Mouse (Mus musculus): ENCODE results near the gene Rnls.
A peak's percentile ranks its signal among the peaks of the same experiment; 100 is the strongest.

The Rnls gene

GRCm38 (mm10) chr19:33201181-33201580 lies 190.9 kb downstream of the Rnls start:
- no peak for DNase-seq (ENCODE audit: low read depth, low spot score)

GRCm38 (mm10) chr19:33192064-33192463 lies 200.0 kb downstream of the Rnls start:
- DNase-seq (ENCODE audit: low read depth, low spot score), result no peak

- no peak for DNase-seq (ENCODE audit: low read depth, low spot score)
These were observed 203.3 kb downstream of the Rnls start for GRCm38 (mm10) chr19:33188766-33189165.

GRCm38 (mm10) chr19:33179595-33179994 lies 212.5 kb downstream of the Rnls start:
- no peak for DNase-seq (ENCODE audit: low read depth, low spot score)

- no peak for DNase-seq (ENCODE audit: low read depth, low spot score)
These were observed 213.2 kb downstream of the Rnls start for GRCm38 (mm10) chr19:33178866-33179265.

GRCm38 (mm10) chr19:33178367-33178766 lies 213.7 kb downstream of the Rnls start:
- no peak for DNase-seq (ENCODE audit: low read depth, low spot score)

- no peak for DNase-seq (ENCODE audit: low read depth, low spot score)
These were observed 218.1 kb downstream of the Rnls start for GRCm38 (mm10) chr19:33173991-33174390.

- DNase-seq (ENCODE audit: low read depth, low spot score), result no peak
These were observed 222.2 kb downstream of the Rnls start for GRCm38 (mm10) chr19:33169881-33170280.

GRCm38 (mm10) chr19:33167528-33168264 lies 224.4 kb downstream of the Rnls start:
- no peak for DNase-seq (ENCODE audit: low read depth, low spot score)

- DNase-seq (ENCODE audit: low read depth, low spot score), result no peak
These were observed 227.3 kb downstream of the Rnls start for GRCm38 (mm10) chr19:33164801-33165200.

GRCm38 (mm10) chr19:33161903-33162302 lies 230.2 kb downstream of the Rnls start:
- no peak for DNase-seq (ENCODE audit: low read depth, low spot score)

- no peak for DNase-seq (ENCODE audit: low read depth, low spot score)
These were observed 232.2 kb downstream of the Rnls start for GRCm38 (mm10) chr19:33159897-33160296.

- DNase-seq (ENCODE audit: low read depth, low spot score), result no peak
These were observed 232.9 kb downstream of the Rnls start for GRCm38 (mm10) chr19:33159192-33159591.

- DNase-seq (ENCODE audit: low read depth, low spot score), result no peak
These were observed 233.9 kb downstream of the Rnls start for GRCm38 (mm10) chr19:33158234-33158633.

GRCm38 (mm10) chr19:33148411-33148810 lies 243.7 kb downstream of the Rnls start:
- no peak for DNase-seq (ENCODE audit: low read depth, low spot score)

GRCm38 (mm10) chr19:33143198-33143597 lies 248.9 kb downstream of the Rnls start:
- no peak for DNase-seq (ENCODE audit: low read depth, low spot score)

- DNase-seq (ENCODE audit: low read depth, low spot score), result no peak
These were observed 254.8 kb downstream of the Rnls start for GRCm38 (mm10) chr19:33137316-33137715.

- DNase-seq (ENCODE audit: low read depth, low spot score), result no peak
These were observed 269.4 kb downstream of the Rnls start for GRCm38 (mm10) chr19:33122611-33123226.

- DNase-seq (ENCODE audit: low read depth, low spot score), result no peak
These were observed 272.1 kb downstream of the Rnls start for GRCm38 (mm10) chr19:33119947-33120346.

- no peak for DNase-seq (ENCODE audit: low read depth, low spot score)
These were observed 273.2 kb downstream of the Rnls start for GRCm38 (mm10) chr19:33118898-33119297.

GRCm38 (mm10) chr19:33114631-33115295 lies 277.3 kb downstream of the Rnls start:
- DNase-seq (ENCODE audit: low read depth, low spot score), result no peak

GRCm38 (mm10) chr19:33113746-33114145 lies 278.3 kb downstream of the Rnls start:
- DNase-seq (ENCODE audit: low read depth, low spot score), result peak; percentile 65

- DNase-seq (ENCODE audit: low read depth, low spot score), result no peak
These were observed 281.7 kb downstream of the Rnls start for GRCm38 (mm10) chr19:33110404-33110803.

Measured in telencephalon, adult 2 months (tissue).